Comparison of ENCODE assay signal across 9 mouse cellular contexts in the genomic region with DNA sequence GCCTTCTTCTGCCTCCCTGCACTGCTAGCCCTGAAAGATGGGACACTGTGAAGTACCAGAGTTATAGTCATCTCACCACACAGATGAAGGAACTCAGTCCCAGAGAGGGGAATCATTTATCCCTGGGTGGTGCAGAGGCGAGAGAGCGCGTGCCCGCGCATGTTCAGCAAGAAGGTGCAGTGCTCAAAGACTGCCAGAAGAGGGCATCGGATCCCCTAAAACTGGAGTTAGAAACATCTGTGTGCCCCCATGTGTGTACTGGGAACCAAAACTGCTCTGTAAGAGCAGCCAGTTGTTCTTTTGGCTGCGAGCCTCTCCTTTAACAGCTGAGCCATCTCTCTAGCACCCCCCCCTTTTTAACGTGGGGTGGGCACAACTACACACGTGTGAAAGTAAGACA. TPM values are rescaled to one million over a fixed set of nuclear protein-coding genes. Genes with fewer than 3 reads are reported as not detected.
DNase-seq lines count a peak whose midpoint lies in the region; ATAC-seq and TF ChIP-seq lines count a peak whose summit lies in the region.
"Had no signal": no experiment of that assay in that cellular context is flagged by ENCODE, and none has a peak within 500 bp of the region (broad histone marks: within the 10 kb centered on the region; RNA-seq: fewer than 3 reads in every experiment).

No protein-coding gene starts in this region.

- TF ChIP-seq CTCF in heart, postnatal 0 days (IDR thresholded peaks at IDR 0.05; ENCODE audit: low read depth): peak; percentile 42

- H3K9ac ChIP-seq in heart, postnatal 0 days (replicated peaks; ENCODE audit: low read depth, low read length): no peak overlapping the region
- no peak overlapping the region for H3K9ac ChIP-seq in embryonic facial prominence, embryonic 11.5 days (replicated peaks; ENCODE audit: low read length)
- H3K9ac ChIP-seq: stomach, embryonic 15.5 days had no signal

- no peak for ATAC-seq in heart, postnatal 0 days (ENCODE audit: insufficient read depth, low read depth)
- no peak for ATAC-seq in embryonic facial prominence, embryonic 11.5 days (replicated peaks; ENCODE audit: insufficient number of reproducible peaks, low FRiP score, low TSS enrichment, low read depth)

- peaks cover 27% of the 10 kb centered on the region for H3K4me1 ChIP-seq in heart, postnatal 0 days (ENCODE audit: control insufficient read depth, insufficient read depth)
- H3K4me1 ChIP-seq in heart, embryonic 10.5 days: peaks cover 32% of the 10 kb centered on the region
- H3K4me1 ChIP-seq in embryonic facial prominence, embryonic 11.5 days (ENCODE audit: control insufficient read depth, insufficient read depth, low read length): peaks cover 18% of the 10 kb centered on the region
- H3K4me1 ChIP-seq in forebrain, embryonic 10.5 days: peaks cover 33% of the 10 kb centered on the region

- H3K4me3 ChIP-seq in heart, postnatal 0 days (ENCODE audit: low read depth, low read length): no peak overlapping the region
- H3K4me3 ChIP-seq in heart, embryonic 10.5 days: no peak overlapping the region
- no peak overlapping the region for H3K4me3 ChIP-seq in embryonic facial prominence, embryonic 11.5 days (ENCODE audit: low read depth, low read length)
- H3K4me3 ChIP-seq in forebrain, embryonic 10.5 days: no peak overlapping the region
- H3K4me3 ChIP-seq: stomach, embryonic 15.5 days had no signal

- H3K27me3 ChIP-seq in heart, postnatal 0 days (ENCODE audit: control insufficient read depth, insufficient read depth, low read length): no peaks in the 10 kb centered on the region
- H3K27me3 ChIP-seq in heart, embryonic 10.5 days (ENCODE audit: insufficient read depth, poor library complexity, severe bottlenecking): peaks cover 21% of the 10 kb centered on the region
- no peaks in the 10 kb centered on the region for H3K27me3 ChIP-seq in embryonic facial prominence, embryonic 11.5 days (ENCODE audit: control insufficient read depth, insufficient read depth, low read length)
- H3K27me3 ChIP-seq in forebrain, embryonic 10.5 days (ENCODE audit: poor library complexity, severe bottlenecking): 0 out of 2 replicates have a peak, but pooled peaks cover 12% of the 10 kb centered on the region
- H3K27me3 ChIP-seq: stomach, embryonic 15.5 days had no signal

- H3K9me3 ChIP-seq in heart, postnatal 0 days (replicated peaks; ENCODE audit: control insufficient read depth, low read length): no peaks in the 10 kb centered on the region
- H3K9me3 ChIP-seq in heart, embryonic 10.5 days: no peaks in the 10 kb centered on the region
- H3K9me3 ChIP-seq in embryonic facial prominence, embryonic 11.5 days (replicated peaks; ENCODE audit: control insufficient read depth, low read length): no peaks in the 10 kb centered on the region
- H3K9me3 ChIP-seq in forebrain, embryonic 10.5 days: no peaks in the 10 kb centered on the region
- H3K9me3 ChIP-seq: stomach, embryonic 15.5 days had no signal

- no peak overlapping the region for H3K27ac ChIP-seq in heart, postnatal 0 days (ENCODE audit: low read depth)
- no peak overlapping the region for H3K27ac ChIP-seq in heart, embryonic 10.5 days
- H3K27ac ChIP-seq in embryonic facial prominence, embryonic 11.5 days (replicated peaks; ENCODE audit: low read depth, low read length): no peak overlapping the region
- H3K27ac ChIP-seq in forebrain, embryonic 10.5 days: no peak overlapping the region
- H3K27ac ChIP-seq: stomach, embryonic 15.5 days had no signal

- no peak for TF ChIP-seq EP300 in heart, postnatal 0 days (IDR thresholded peaks at IDR 0.05; ENCODE audit: low read depth)

- no peaks in the 10 kb centered on the region for H3K36me3 ChIP-seq in heart, postnatal 0 days (replicated peaks; ENCODE audit: control insufficient read depth, insufficient read depth, low read length)
- no peaks in the 10 kb centered on the region for H3K36me3 ChIP-seq in heart, embryonic 10.5 days
- H3K36me3 ChIP-seq in embryonic facial prominence, embryonic 11.5 days (replicated peaks; ENCODE audit: control insufficient read depth, insufficient read depth, low read depth, low read length): no peaks in the 10 kb centered on the region
- H3K36me3 ChIP-seq in forebrain, embryonic 10.5 days (replicated peaks): no peaks in the 10 kb centered on the region
- H3K36me3 ChIP-seq: stomach, embryonic 15.5 days had no signal

- no peak for DNase-seq in heart, postnatal 0 days (ENCODE audit: low spot score)
- DNase-seq in heart, embryonic 10.5 days (ENCODE audit: low spot score): no peak
- peak; percentile 41 for DNase-seq in right cerebral cortex, postnatal 14 days
- DNase-seq in right cerebral cortex, postnatal 25 days: no peak
- peak; percentile 45 for DNase-seq in embryonic facial prominence, embryonic 11.5 days (ENCODE audit: low spot score)
- peak; percentile 64 for DNase-seq in thymus, postnatal 14 days
- no peak for DNase-seq in forebrain, embryonic 10.5 days (ENCODE audit: extremely low spot score, low spot score)
- no peak for DNase-seq in right cerebral cortex, adult 2 months (ENCODE audit: low spot score in 2 of 2)

- 67% methylated on average over 9 of the region's 9 CpGs for WGBS in heart, postnatal 0 days
- WGBS in heart, embryonic 10.5 days: 54% methylated on average over 9 of the region's 9 CpGs
- 56% methylated on average over 9 of the region's 9 CpGs for WGBS in embryonic facial prominence, embryonic 11.5 days
- 62% methylated on average over 9 of the region's 9 CpGs for WGBS in forebrain, embryonic 10.5 days

- no peak overlapping the region for H3K4me2 ChIP-seq in heart, postnatal 0 days (ENCODE audit: low read depth, low read length)
- no peak overlapping the region for H3K4me2 ChIP-seq in embryonic facial prominence, embryonic 11.5 days (ENCODE audit: low read depth, low read length)
- H3K4me2 ChIP-seq: stomach, embryonic 15.5 days had no signal

RNA-seq across cellular contexts. Expression of a gene that starts 24.1 kb away (rescaled TPM):
- 0.50 and 2.1 TPM in 2 replicates for total RNA-seq in heart, postnatal 0 days (2014; rRNA removed; ENCODE audit: low replicate concordance)
- 0.82 and 1.0 TPM in 2 replicates for polyA plus RNA-seq in heart, postnatal 0 days (2015; fragmentation: Nextera tagmentation; extraction: Ambion mirVana)
- polyA plus RNA-seq in heart, embryonic 10.5 days (2016; fragmentation: Nextera tagmentation; extraction: Ambion mirVana): 0.82 and 1.0 TPM in 2 replicates
- polyA plus RNA-seq in embryonic facial prominence, embryonic 11.5 days (2014; fragmentation: Nextera tagmentation; extraction: Ambion mirVana): 0.75 and 1.3 TPM in 2 replicates
- polyA plus RNA-seq in forebrain, embryonic 10.5 days (2016; fragmentation: Nextera tagmentation; extraction: Ambion mirVana): 2.8 and 3.9 TPM in 2 replicates

RNA-seq across cellular contexts. Expression of a gene that starts 55.3 kb away (rescaled TPM):
- total RNA-seq in heart, postnatal 0 days (2014; rRNA removed; ENCODE audit: low replicate concordance): 2.3 and 5.1 TPM in 2 replicates
- 6.3 and 6.6 TPM in 2 replicates for polyA plus RNA-seq in heart, postnatal 0 days (2015; fragmentation: Nextera tagmentation; extraction: Ambion mirVana)
- 9.5 and 10.2 TPM in 2 replicates for polyA plus RNA-seq in heart, embryonic 10.5 days (2016; fragmentation: Nextera tagmentation; extraction: Ambion mirVana)
- polyA plus RNA-seq in embryonic facial prominence, embryonic 11.5 days (2014; fragmentation: Nextera tagmentation; extraction: Ambion mirVana): 7.6 and 7.9 TPM in 2 replicates
- polyA plus RNA-seq in forebrain, embryonic 10.5 days (2016; fragmentation: Nextera tagmentation; extraction: Ambion mirVana): 9.2 and 11.0 TPM in 2 replicates

Comparison
In these comparisons a context has a peak if more than half of its experiments do, and no peak if none do; other contexts are left out.
1. DNase-seq: peak in right cerebral cortex, postnatal 14 days (single experiment), embryonic facial prominence, embryonic 11.5 days (single experiment) and thymus, postnatal 14 days (single experiment); none in heart, postnatal 0 days (single experiment), heart, embryonic 10.5 days (single experiment), right cerebral cortex, postnatal 25 days (single experiment), forebrain, embryonic 10.5 days (single experiment) and right cerebral cortex, adult 2 months (0 of 2).